Mouse (Mus musculus): ENCODE measurements around the gene Olfr1252. TPM values are rescaled to one million over a fixed set of nuclear protein-coding genes. Genes with fewer than 3 reads are reported as not detected.

Olfr1252 gene
- not detected in 2 replicates for polyA plus RNA-seq (2014; fragmentation: Nextera tagmentation; extraction: Ambion mirVana)

DNA sequence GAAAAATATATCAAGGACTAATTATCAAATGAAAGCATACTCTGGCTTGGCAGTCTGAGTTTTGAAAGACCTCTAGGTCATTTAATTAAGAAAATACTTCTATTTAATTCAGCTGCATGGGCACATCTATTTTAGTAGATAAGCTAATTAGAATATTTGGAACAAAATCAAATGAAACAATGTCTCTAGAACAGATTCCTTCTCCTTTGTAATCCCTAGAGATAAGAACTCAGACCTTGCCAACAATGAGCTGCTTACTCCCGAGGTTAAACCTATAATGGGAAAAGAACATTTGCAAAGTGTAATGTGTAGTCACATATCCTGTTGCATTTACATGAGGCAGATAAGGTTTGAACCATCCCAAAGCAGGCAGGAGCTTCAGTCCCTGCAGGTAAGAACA lies at the start of gene Olfr1252:
TSS of gene Olfr1252 (minus strand) at position 101 of the 400 bp plus-strand sequence.
- Histone ChIP-seq H3K27ac (replicated peaks in 1 of 2; ENCODE audit: control insufficient read depth in 1 of 2, insufficient read depth in 1 of 2, low read depth in 2 of 2, low read length in 2 of 2) (no peak within 1 kb of the TSS), H3K4me2 (ENCODE audit: low read length) (no peak within 1 kb of the TSS), H3K4me3 (ENCODE audit: control insufficient read depth in 1 of 2, insufficient read depth in 1 of 2, low read depth in 1 of 2, low read length in 2 of 2) (no peak within 1 kb of the TSS), H3K27me3 (ENCODE audit: control insufficient read depth, insufficient read depth, low read length) (no peaks in the 10 kb centered on the region), H3K36me3 (ENCODE audit: control insufficient read depth, insufficient read depth, low read length) (no peaks in the 10 kb centered on the region), H3K9ac (ENCODE audit: low read length) (no peak within 1 kb of the TSS), H3K9me3 (ENCODE audit: control insufficient read depth, low read length) (no peaks in the 10 kb centered on the region), H3K4me1 (ENCODE audit: control insufficient read depth in 2 of 2, insufficient read depth in 2 of 2, low read length in 2 of 2) (no peaks in the 10 kb centered on the region)
- 30% methylated on average over 1 of the region's 1 CpGs for WGBS
- no peak for ATAC-seq (ENCODE audit: insufficient number of reproducible peaks, insufficient read depth, low FRiP score, low read depth)

DNA sequence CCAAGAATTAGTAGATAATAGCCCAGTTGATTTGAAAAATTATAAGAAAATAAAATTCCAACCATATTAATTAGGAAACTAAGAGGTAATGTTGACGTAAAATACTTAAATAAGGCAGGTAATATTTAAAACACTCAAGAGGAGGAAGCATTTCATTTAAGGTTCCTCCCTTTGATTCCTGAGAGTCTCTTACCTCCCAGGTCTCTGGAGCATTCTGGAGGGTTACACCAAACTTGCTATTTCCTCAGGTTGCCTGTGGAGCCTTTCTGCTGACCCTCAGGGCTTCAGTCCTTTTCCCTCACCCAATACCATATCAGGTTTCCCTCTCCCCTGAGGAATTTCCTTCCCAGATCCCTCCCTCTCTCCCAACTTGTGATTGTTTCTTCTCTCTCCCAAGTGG lies 32.2 kb upstream of the Olfr1252 start, which contains the start of gene Olfr1253:
TSS of gene Olfr1253 (minus strand) at position 101 of the 400 bp plus-strand sequence.
- ATAC-seq (ENCODE audit: insufficient number of reproducible peaks, insufficient read depth, low FRiP score, low read depth): no peak
- Histone ChIP-seq H3K9ac (ENCODE audit: low read length) (no peak within 1 kb of the TSS), H3K27ac (replicated peaks in 1 of 2; ENCODE audit: control insufficient read depth in 1 of 2, insufficient read depth in 1 of 2, low read depth in 2 of 2, low read length in 2 of 2) (no peak within 1 kb of the TSS), H3K4me1 (ENCODE audit: control insufficient read depth in 2 of 2, insufficient read depth in 2 of 2, low read length in 2 of 2) (no peaks in the 10 kb centered on the region), H3K4me2 (ENCODE audit: low read length) (no peak within 1 kb of the TSS), H3K4me3 (ENCODE audit: control insufficient read depth in 1 of 2, insufficient read depth in 1 of 2, low read depth in 1 of 2, low read length in 2 of 2) (no peak within 1 kb of the TSS), H3K27me3 (ENCODE audit: control insufficient read depth, insufficient read depth, low read length) (no peaks in the 10 kb centered on the region), H3K36me3 (ENCODE audit: control insufficient read depth, insufficient read depth, low read length) (no peaks in the 10 kb centered on the region), H3K9me3 (ENCODE audit: control insufficient read depth, low read length) (no peaks in the 10 kb centered on the region)
- 88% methylated on average over 1 of the region's 1 CpGs for WGBS

DNA sequence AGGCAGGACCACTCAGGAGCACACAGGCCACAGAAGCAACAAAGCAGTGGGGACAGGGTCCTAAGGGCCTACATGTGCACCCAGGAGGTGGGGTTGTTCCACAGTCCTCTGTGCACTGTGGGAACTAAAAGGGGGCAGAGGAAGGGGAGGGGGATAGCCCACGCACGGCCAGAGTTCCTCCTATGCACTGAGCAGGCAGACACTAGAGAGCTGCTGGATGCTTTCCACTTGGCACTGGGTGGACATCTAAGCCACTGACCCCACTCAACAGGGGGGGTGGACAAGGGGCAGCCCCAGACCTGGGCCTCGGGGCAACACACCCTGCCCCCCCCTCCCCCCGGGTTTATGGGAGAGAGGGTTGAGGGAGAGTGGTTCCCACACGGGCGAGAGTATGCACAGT lies 32.8 kb downstream of the Olfr1252 start:
- Histone ChIP-seq H3K4me3 (ENCODE audit: control insufficient read depth in 1 of 2, insufficient read depth in 1 of 2, low read depth in 1 of 2, low read length in 2 of 2) (no peak overlapping the region), H3K27ac (replicated peaks in 1 of 2; ENCODE audit: control insufficient read depth in 1 of 2, insufficient read depth in 1 of 2, low read depth in 2 of 2, low read length in 2 of 2) (no peak overlapping the region), H3K4me2 (ENCODE audit: low read length) (no peak overlapping the region), H3K9ac (ENCODE audit: low read length) (no peak overlapping the region), H3K9me3 (ENCODE audit: control insufficient read depth, low read length) (no peaks in the 10 kb centered on the region), H3K4me1 (ENCODE audit: control insufficient read depth in 2 of 2, insufficient read depth in 2 of 2, low read length in 2 of 2) (no peaks in the 10 kb centered on the region), H3K36me3 (ENCODE audit: control insufficient read depth, insufficient read depth, low read length) (no peaks in the 10 kb centered on the region), H3K27me3 (ENCODE audit: control insufficient read depth, insufficient read depth, low read length) (no peaks in the 10 kb centered on the region)
- 0 out of 2 replicates have a peak, but pooled peaks have one; percentile 31 for ATAC-seq (ENCODE audit: insufficient number of reproducible peaks, insufficient read depth, low FRiP score, low read depth)
- WGBS: 67% methylated on average over 4 of the region's 6 CpGs

DNA sequence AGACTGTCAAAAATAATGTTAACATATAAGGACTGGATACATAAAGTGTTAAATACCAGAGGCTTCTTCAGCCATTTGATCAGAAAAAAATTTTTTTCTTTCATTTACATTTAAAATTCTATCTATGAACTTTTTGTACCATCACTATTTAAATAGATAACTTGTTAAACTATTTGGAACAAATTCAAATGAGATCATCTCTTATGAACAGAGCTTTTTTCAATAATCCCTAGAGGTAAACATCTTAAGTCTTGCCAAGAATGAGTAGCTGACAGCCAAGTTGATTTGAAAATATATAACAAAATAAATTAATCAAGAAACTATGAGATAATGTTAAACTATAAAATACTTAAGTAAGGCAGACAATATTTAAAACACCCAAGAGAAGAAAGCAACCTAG lies 53.0 kb downstream of the Olfr1252 start, which contains the start of gene Olfr1251:
TSS of gene Olfr1251 (minus strand) at position 101 of the 400 bp plus-strand sequence.
- no peaks in the 10 kb centered on the region for H3K9me3 ChIP-seq (ENCODE audit: control insufficient read depth, low read length)
- H3K4me2 ChIP-seq (ENCODE audit: low read length): no peak within 1 kb of the TSS
- H3K27ac ChIP-seq (replicated peaks in 1 of 2; ENCODE audit: control insufficient read depth in 1 of 2, insufficient read depth in 1 of 2, low read depth in 2 of 2, low read length in 2 of 2): no peak within 1 kb of the TSS

More for the DNA sequence above, 53.0 kb downstream of the Olfr1252 start, which contains the start of gene Olfr1251:
- Histone ChIP-seq H3K4me3 (ENCODE audit: control insufficient read depth in 1 of 2, insufficient read depth in 1 of 2, low read depth in 1 of 2, low read length in 2 of 2) (no peak within 1 kb of the TSS), H3K36me3 (ENCODE audit: control insufficient read depth, insufficient read depth, low read length) (no peaks in the 10 kb centered on the region), H3K27me3 (ENCODE audit: control insufficient read depth, insufficient read depth, low read length) (no peaks in the 10 kb centered on the region), H3K9ac (ENCODE audit: low read length) (no peak within 1 kb of the TSS), H3K4me1 (ENCODE audit: control insufficient read depth in 2 of 2, insufficient read depth in 2 of 2, low read length in 2 of 2) (no peaks in the 10 kb centered on the region)
- ATAC-seq (ENCODE audit: insufficient number of reproducible peaks, insufficient read depth, low FRiP score, low read depth): no peak

Other genes starting within 250 kb of the Olfr1252 start
- gene Olfr1241, start 237.9 kb downstream of the Olfr1252 start, polyA plus RNA-seq (2014; fragmentation: Nextera tagmentation; extraction: Ambion mirVana): not detected in 2 replicates
- gene Olfr1242, start 226.7 kb downstream of the Olfr1252 start, polyA plus RNA-seq (2014; fragmentation: Nextera tagmentation; extraction: Ambion mirVana): not detected in 2 replicates
- not detected in 2 replicates for gene Olfr1243, start 193.5 kb downstream of the Olfr1252 start, polyA plus RNA-seq (2014; fragmentation: Nextera tagmentation; extraction: Ambion mirVana)
- not detected in 2 replicates for gene Olfr1245, start 146.6 kb downstream of the Olfr1252 start, polyA plus RNA-seq (2014; fragmentation: Nextera tagmentation; extraction: Ambion mirVana)
- gene Olfr1246, start 131.9 kb downstream of the Olfr1252 start, polyA plus RNA-seq (2014; fragmentation: Nextera tagmentation; extraction: Ambion mirVana): not detected in 2 replicates
- gene Olfr1247, start 110.9 kb downstream of the Olfr1252 start, polyA plus RNA-seq (2014; fragmentation: Nextera tagmentation; extraction: Ambion mirVana): not detected in 2 replicates
- gene Olfr1248, start 106.8 kb downstream of the Olfr1252 start, polyA plus RNA-seq (2014; fragmentation: Nextera tagmentation; extraction: Ambion mirVana): not detected in 2 replicates
- gene Olfr1249, start 90.0 kb downstream of the Olfr1252 start, polyA plus RNA-seq (2014; fragmentation: Nextera tagmentation; extraction: Ambion mirVana): not detected in 2 replicates
- gene Olfr1250, start 63.5 kb downstream of the Olfr1252 start, polyA plus RNA-seq (2014; fragmentation: Nextera tagmentation; extraction: Ambion mirVana): not detected in 2 replicates
- not detected in 2 replicates for gene Olfr1251, start 53.1 kb downstream of the Olfr1252 start, polyA plus RNA-seq (2014; fragmentation: Nextera tagmentation; extraction: Ambion mirVana)
- gene Olfr1253, start 32.1 kb upstream of the Olfr1252 start, polyA plus RNA-seq (2014; fragmentation: Nextera tagmentation; extraction: Ambion mirVana): not detected in 2 replicates
- not detected in 2 replicates for gene Olfr1254, start 68.6 kb upstream of the Olfr1252 start, polyA plus RNA-seq (2014; fragmentation: Nextera tagmentation; extraction: Ambion mirVana)
- gene Olfr1255, start 87.0 kb upstream of the Olfr1252 start, polyA plus RNA-seq (2014; fragmentation: Nextera tagmentation; extraction: Ambion mirVana): not detected in 2 replicates
- gene Olfr1256, start 116.5 kb upstream of the Olfr1252 start, polyA plus RNA-seq (2014; fragmentation: Nextera tagmentation; extraction: Ambion mirVana): not detected in 2 replicates
- not detected in 2 replicates for gene Olfr48, start 123.2 kb upstream of the Olfr1252 start, polyA plus RNA-seq (2014; fragmentation: Nextera tagmentation; extraction: Ambion mirVana)
- gene Olfr1257, start 153.4 kb upstream of the Olfr1252 start, polyA plus RNA-seq (2014; fragmentation: Nextera tagmentation; extraction: Ambion mirVana): not detected in 2 replicates
- not detected in 2 replicates for gene Olfr1258, start 202.3 kb upstream of the Olfr1252 start, polyA plus RNA-seq (2014; fragmentation: Nextera tagmentation; extraction: Ambion mirVana)
- gene Olfr1259, start 223.7 kb upstream of the Olfr1252 start, polyA plus RNA-seq (2014; fragmentation: Nextera tagmentation; extraction: Ambion mirVana): not detected in 2 replicates
- gene Olfr1260, start 249.3 kb upstream of the Olfr1252 start, polyA plus RNA-seq (2014; fragmentation: Nextera tagmentation; extraction: Ambion mirVana): not detected in 2 replicates